Mouse (Mus musculus) ES-E14 (cell line): Measurements from ENCODE around the gene Flt3.

Experiments used
- HCFC1 ChIP-seq: IDR thresholded peaks from 2 replicates; pipeline ENCODE4 v1.6.1; 2012; ENCODE audit warnings: low read length, inconsistent platforms, borderline replicate concordance; ENCODE audit not compliant: insufficient read depth
- ZC3H11A ChIP-seq: IDR thresholded peaks from 2 replicates; pipeline ENCODE4 v1.6.1; 2012; ENCODE audit warnings: low read depth, mild to moderate bottlenecking, inconsistent platforms, low read length, borderline replicate concordance

DNA sequence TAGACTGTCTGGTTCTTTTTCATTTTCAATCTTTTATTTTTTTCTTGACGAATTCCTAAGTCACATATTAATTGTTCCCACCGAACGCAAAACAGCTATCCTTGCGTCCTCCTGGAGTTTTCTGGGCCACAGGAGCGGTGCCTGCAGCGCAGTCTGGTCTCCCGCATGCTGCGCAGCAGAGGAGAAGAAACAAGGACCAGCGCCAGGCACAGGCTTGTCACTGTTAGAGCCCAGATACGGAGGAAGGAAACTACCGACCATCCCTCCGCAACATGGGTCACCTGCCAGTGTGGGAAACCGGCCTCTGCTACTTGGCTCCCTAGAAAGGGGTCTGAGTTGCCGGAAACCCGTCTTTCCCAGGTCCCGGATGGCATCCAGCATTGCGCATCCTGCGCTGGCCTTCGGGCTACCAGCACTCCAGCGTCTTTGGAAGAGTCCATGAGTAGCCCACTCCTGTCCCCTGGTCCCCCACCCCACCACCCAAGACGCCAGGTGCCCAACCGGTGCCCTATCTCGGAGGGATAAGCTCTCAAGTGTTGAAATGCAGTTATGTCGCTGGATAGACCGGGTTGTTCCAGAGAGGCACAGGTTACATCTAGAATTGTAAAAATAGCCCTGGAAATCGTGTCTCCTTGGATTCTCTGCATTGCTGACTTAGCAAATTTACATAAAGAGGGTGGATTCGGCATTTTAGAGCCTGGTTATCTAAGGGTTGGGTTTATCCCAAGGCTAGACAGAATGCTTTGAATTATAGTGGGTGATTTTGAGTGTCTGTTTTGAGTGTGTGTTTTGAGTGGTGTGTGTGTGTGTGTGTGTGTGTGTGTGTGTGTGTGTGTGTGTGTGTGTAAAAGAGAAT is 87.2 kb downstream of the Flt3 start:
- TF ChIP-seq ZC3H11A: no peak
- no peak for TF ChIP-seq HCFC1
